Mouse (Mus musculus): Measurements from ENCODE around the gene Map3k5. TPM values are rescaled to one million over a fixed set of nuclear protein-coding genes. Genes with fewer than 3 reads are reported as not detected.

Map3k5 gene
- polyA plus RNA-seq, 1 experiment from 2014 or later = 2.6 TPM

Other genes starting within 250 kb of the Map3k5 start
- gene Il20ra, start 221.9 kb upstream of the Map3k5 start, polyA plus RNA-seq (2016; fragmentation: Nextera tagmentation; extraction: Ambion mirVana) = 0.20 and 0.26 TPM in 2 replicates
- gene Slc35d3, start 83.0 kb upstream of the Map3k5 start, polyA plus RNA-seq (2016; fragmentation: Nextera tagmentation; extraction: Ambion mirVana) = 2.9 and 3.4 TPM in 2 replicates
- gene Pex7, start 26.8 kb upstream of the Map3k5 start, polyA plus RNA-seq (2016; fragmentation: Nextera tagmentation; extraction: Ambion mirVana) = 31.6 and 41.5 TPM in 2 replicates
- 3.8 and 4.8 TPM in 2 replicates for gene Map7, start 214.0 kb downstream of the Map3k5 start, polyA plus RNA-seq (2016; fragmentation: Nextera tagmentation; extraction: Ambion mirVana)

Data from heart, embryonic 10.5 days (tissue).